Mouse (Mus musculus) midbrain, embryonic 15.5 days (tissue): ENCODE results near the gene Lrsam1. TPM values are rescaled to one million over a fixed set of nuclear protein-coding genes. Genes with fewer than 3 reads are reported as not detected.
A peak's percentile ranks its signal among the peaks of the same experiment; 100 is the strongest.

ENCODE experiments used
- ATAC-seq: fragments of 200-750 bp; cut with Nextera tagmentation; replicated peaks from 2 replicates; pipeline ENCODE4 v1.8.0; 2017; ENCODE audit warnings: moderate TSS enrichment
- H3K27ac ChIP-seq: fragments of 300-500 bp; sonication (generic); 2 replicates; pipeline ENCODE4 v1.5.1; 2015; ENCODE audit warnings: mild to moderate bottlenecking, inconsistent platforms
- H3K27me3 ChIP-seq: fragments of 300-500 bp; sonication (generic); replicated peaks from 2 replicates; pipeline ENCODE4 v1.6.1; 2015; ENCODE audit warnings: inconsistent platforms
- H3K36me3 ChIP-seq: fragments of 300-500 bp; sonication (generic); replicated peaks from 2 replicates; pipeline ENCODE4 v1.6.1; 2015; ENCODE audit warnings: inconsistent platforms
- H3K4me1 ChIP-seq: fragments of 300-500 bp; sonication (generic); 2 replicates; pipeline ENCODE4 v1.6.1; 2015; ENCODE audit warnings: inconsistent platforms
- H3K4me2 ChIP-seq: fragments of 300-500 bp; sonication (generic); 2 replicates; pipeline ENCODE4 v1.6.1; 2015; ENCODE audit warnings: inconsistent platforms, mild to moderate bottlenecking, moderate library complexity
- H3K4me3 ChIP-seq: fragments of 300-500 bp; sonication (generic); 2 replicates; pipeline ENCODE4 v1.5.1; 2015; ENCODE audit warnings: mild to moderate bottlenecking, inconsistent platforms
- H3K9ac ChIP-seq: fragments of 300-500 bp; sonication (generic); 2 replicates; pipeline ENCODE4 v1.6.1; 2015; ENCODE audit warnings: mild to moderate bottlenecking, inconsistent platforms
- H3K9me3 ChIP-seq: fragments of 300-500 bp; sonication (generic); 2 replicates; pipeline ENCODE4 v1.6.1; 2016; ENCODE audit warnings: inconsistent platforms
- WGBS: fragments of 180-500 bp; shearing (Covaris S2); methylation state at CpG from one replicate; pipeline ENCODE4 v1.1.7; 2015; ENCODE audit warnings: mixed read lengths; 5-methylcytosine and 5-hydroxymethylcytosine counted together
- polyA plus RNA-seq: library from polyadenylated mRNA; unstranded; fragments of >200 nt; fragmentation: Nextera tagmentation; extraction: Ambion mirVana; gene quantifications from 2 replicates; pipeline ENCODE4 v1.2.1, GENCODE M21; 2015

Gene Lrsam1
- polyA plus RNA-seq, 1 experiment from 2014 or later = 24.2 TPM

GRCm38 (mm10) chr2:32982700-32983099 is 21.3 kb upstream of the Lrsam1 start:
- H3K4me3 ChIP-seq = peak overlapping the region; percentile 95
- H3K4me2 ChIP-seq = peak overlapping the region; percentile 99
- H3K9ac ChIP-seq = no peak overlapping the region
- H3K36me3 ChIP-seq = no peaks in the 10 kb centered on the region
- 4% methylated on average over 4 of the region's 4 CpGs for WGBS
- no peaks in the 10 kb centered on the region for H3K27me3 ChIP-seq
- ATAC-seq = no peak
- H3K27ac ChIP-seq = no peak overlapping the region
- H3K9me3 ChIP-seq = no peaks in the 10 kb centered on the region
- peaks cover 24% of the 10 kb centered on the region for H3K4me1 ChIP-seq

- H3K9me3 ChIP-seq = no peaks in the 10 kb centered on the region
- H3K36me3 ChIP-seq = no peaks in the 10 kb centered on the region
- no peaks in the 10 kb centered on the region for H3K27me3 ChIP-seq
- peak within 1 kb of the TSS; percentile 91 for H3K9ac ChIP-seq
- peak within 1 kb of the TSS; percentile 99 for H3K4me2 ChIP-seq
- under 1% methylated on average over 50 of the region's 50 CpGs for WGBS
- H3K4me1 ChIP-seq = peaks cover 24% of the 10 kb centered on the region
- H3K4me3 ChIP-seq = peak within 1 kb of the TSS; percentile 95
- peak within 1 kb of the TSS; percentile 80 for H3K27ac ChIP-seq
- peak; percentile 98 for ATAC-seq
Measured at GRCm38 (mm10) chr2:32981725-32982271, 20.4 kb upstream of the Lrsam1 start, which contains the start of gene Slc2a8. TSS of gene Slc2a8 (minus strand) at chr2:32982083.

- Histone ChIP-seq H3K9ac (peak overlapping the region; percentile 91), H3K4me3 (peak overlapping the region; percentile 95), H3K4me2 (peak overlapping the region; percentile 99), H3K9me3 (no peaks in the 10 kb centered on the region), H3K4me1 (peaks cover 24% of the 10 kb centered on the region), H3K27me3 (no peaks in the 10 kb centered on the region), H3K27ac (peak overlapping the region; percentile 80), H3K36me3 (no peaks in the 10 kb centered on the region)
- under 1% methylated on average over 23 of the region's 23 CpGs for WGBS
- peak; percentile 61 for ATAC-seq
Measured at GRCm38 (mm10) chr2:32981281-32981680, 19.9 kb upstream of the Lrsam1 start.

GRCm38 (mm10) chr2:32979675-32980074 is 18.3 kb upstream of the Lrsam1 start:
- WGBS = 88% methylated on average over 7 of the region's 7 CpGs
- no peaks in the 10 kb centered on the region for H3K9me3 ChIP-seq
- H3K27ac ChIP-seq = no peak overlapping the region
- peaks cover 24% of the 10 kb centered on the region for H3K4me1 ChIP-seq
- no peak overlapping the region for H3K4me2 ChIP-seq
- peaks cover 2% of the 10 kb centered on the region; the same call in 1 of the 2 replicates for H3K36me3 ChIP-seq
- H3K9ac ChIP-seq = no peak overlapping the region
- H3K4me3 ChIP-seq = no peak overlapping the region
- ATAC-seq = no peak
- no peaks in the 10 kb centered on the region for H3K27me3 ChIP-seq

GRCm38 (mm10) chr2:32978675-32979074 is 17.3 kb upstream of the Lrsam1 start:
- Histone ChIP-seq H3K9ac (no peak overlapping the region), H3K27me3 (no peaks in the 10 kb centered on the region), H3K9me3 (no peaks in the 10 kb centered on the region), H3K4me3 (no peak overlapping the region), H3K4me2 (no peak overlapping the region), H3K4me1 (peaks cover 24% of the 10 kb centered on the region), H3K36me3 (peaks cover 8% of the 10 kb centered on the region; the same call in 1 of the 2 replicates), H3K27ac (no peak overlapping the region)
- 78% methylated on average over 3 of the region's 3 CpGs for WGBS
- no peak for ATAC-seq

GRCm38 (mm10) chr2:32977114-32977513 is 15.7 kb upstream of the Lrsam1 start:
- H3K4me2 ChIP-seq = no peak overlapping the region
- ATAC-seq = no peak
- WGBS = 77% methylated on average over 5 of the region's 5 CpGs
- H3K9me3 ChIP-seq = no peaks in the 10 kb centered on the region
- H3K36me3 ChIP-seq = peaks cover 8% of the 10 kb centered on the region; the same call in 1 of the 2 replicates
- no peak overlapping the region for H3K9ac ChIP-seq
- no peak overlapping the region for H3K4me3 ChIP-seq
- peak overlapping the region; percentile 28; the same call in 1 of the 2 replicates for H3K27ac ChIP-seq
- no peaks in the 10 kb centered on the region for H3K27me3 ChIP-seq
- H3K4me1 ChIP-seq = peaks cover 14% of the 10 kb centered on the region

- Histone ChIP-seq H3K9ac (no peak overlapping the region), H3K4me1 (no peaks in the 10 kb centered on the region; the same call in 1 of the 2 replicates), H3K27me3 (no peaks in the 10 kb centered on the region), H3K36me3 (peaks cover 8% of the 10 kb centered on the region; the same call in 1 of the 2 replicates), H3K4me2 (no peak overlapping the region), H3K4me3 (no peak overlapping the region), H3K27ac (no peak overlapping the region), H3K9me3 (no peaks in the 10 kb centered on the region)
- 91% methylated on average over 8 of the region's 8 CpGs for WGBS
- ATAC-seq = no peak
Measured at GRCm38 (mm10) chr2:32974216-32974615, 12.8 kb upstream of the Lrsam1 start.

GRCm38 (mm10) chr2:32971235-32971634 is 9.8 kb upstream of the Lrsam1 start:
- Histone ChIP-seq H3K9me3 (no peaks in the 10 kb centered on the region), H3K9ac (no peak overlapping the region), H3K4me1 (peaks cover 14% of the 10 kb centered on the region), H3K4me2 (no peak overlapping the region), H3K4me3 (no peak overlapping the region), H3K27ac (no peak overlapping the region), H3K36me3 (peaks cover 8% of the 10 kb centered on the region; the same call in 1 of the 2 replicates), H3K27me3 (no peaks in the 10 kb centered on the region)
- ATAC-seq = no peak
- 33% methylated on average over 9 of the region's 9 CpGs for WGBS

- Histone ChIP-seq H3K9me3 (no peaks in the 10 kb centered on the region), H3K36me3 (peaks cover 4% of the 10 kb centered on the region; the same call in 1 of the 2 replicates), H3K4me1 (peaks cover 19% of the 10 kb centered on the region), H3K27ac (no peak overlapping the region), H3K9ac (no peak overlapping the region), H3K27me3 (no peaks in the 10 kb centered on the region), H3K4me2 (no peak overlapping the region), H3K4me3 (no peak overlapping the region)
- ATAC-seq = no peak
- 90% methylated on average over 8 of the region's 8 CpGs for WGBS
Measured at GRCm38 (mm10) chr2:32969326-32969725, 7.9 kb upstream of the Lrsam1 start.

GRCm38 (mm10) chr2:32968024-32968614 is 6.7 kb upstream of the Lrsam1 start:
- peak overlapping the region; percentile 83; the same call in 1 of the 2 replicates for H3K9ac ChIP-seq
- H3K4me1 ChIP-seq = peaks cover 29% of the 10 kb centered on the region
- H3K4me3 ChIP-seq = peak overlapping the region; percentile 65; the same call in 1 of the 2 replicates
- peak overlapping the region; percentile 82; the same call in 1 of the 2 replicates for H3K4me2 ChIP-seq
- H3K27ac ChIP-seq = 0 out of 2 replicates have a peak overlapping the region, but pooled peaks have one; percentile 96
- no peaks in the 10 kb centered on the region for H3K9me3 ChIP-seq
- peaks cover 6% of the 10 kb centered on the region; the same call in 1 of the 2 replicates for H3K36me3 ChIP-seq
- no peaks in the 10 kb centered on the region for H3K27me3 ChIP-seq
- no peak for ATAC-seq
- 88% methylated on average over 9 of the region's 9 CpGs for WGBS

GRCm38 (mm10) chr2:32966689-32967631 is 5.5 kb upstream of the Lrsam1 start:
- Histone ChIP-seq H3K9ac (peak overlapping the region; percentile 83), H3K27me3 (no peaks in the 10 kb centered on the region), H3K4me1 (peaks cover 40% of the 10 kb centered on the region), H3K4me3 (peak overlapping the region; percentile 65), H3K4me2 (peak overlapping the region; percentile 82), H3K27ac (peak overlapping the region; percentile 96), H3K36me3 (peaks cover 6% of the 10 kb centered on the region; the same call in 1 of the 2 replicates), H3K9me3 (no peaks in the 10 kb centered on the region)
- peak; percentile 91 for ATAC-seq
- under 1% methylated on average over 55 of the region's 55 CpGs for WGBS
